Mouse (Mus musculus) G1E (cell line): Measurements from ENCODE around the gene Pex12. TPM values are rescaled to one million over a fixed set of nuclear protein-coding genes. Genes with fewer than 3 reads are reported as not detected.
"Not testable (repeated sequence)": the region's sequence is repeated elsewhere in the genome, so short reads cannot be mapped to it uniquely, and the experiment has no call there.

ENCODE experiments used
- ATAC-seq: 2 replicates; pipeline ENCODE4 v1.8.0; 2016; ENCODE audit warnings: mild to moderate bottlenecking; ENCODE audit not compliant: insufficient number of reproducible peaks, poor library complexity, low FRiP score, severe bottlenecking; ENCODE audit errors: extremely low read depth
- DNase-seq: peaks from one replicate; pipeline ENCODE4 v3.0.0; 2012; ENCODE audit warnings: low spot score
- H3K27me3 ChIP-seq: 2 replicates; pipeline ENCODE4 v1.6.1; 2012; ENCODE audit warnings: mild to moderate bottlenecking, low read length, inconsistent platforms; ENCODE audit not compliant: insufficient read depth
- H3K36me3 ChIP-seq: replicated peaks from 2 replicates; pipeline ENCODE3; 2012; ENCODE audit warnings: mild to moderate bottlenecking, inconsistent platforms
- H3K4me1 ChIP-seq: 2 replicates; pipeline ENCODE4 v1.6.1; 2012; ENCODE audit warnings: low read depth, low read length, inconsistent platforms, mixed read lengths; ENCODE audit not compliant: insufficient read depth
- H3K4me3 ChIP-seq: 2 replicates; pipeline ENCODE4 v1.5.1; 2012; ENCODE audit warnings: low read depth, mild to moderate bottlenecking, inconsistent platforms, low read length, moderate library complexity, mixed read lengths
- H3K9me3 ChIP-seq: replicated peaks from 2 replicates; pipeline ENCODE4 v1.6.1; 2012; ENCODE audit warnings: inconsistent platforms
- CTCF ChIP-seq: IDR thresholded peaks from 2 replicates; pipeline ENCODE4 v1.5.1; 2012; ENCODE audit warnings: low read depth, low read length, inconsistent platforms, mixed read lengths
- GATA1 ChIP-seq: IDR thresholded peaks from 2 replicates; pipeline ENCODE4 v1.6.1; 2012; ENCODE audit warnings: borderline replicate concordance, low read length, inconsistent platforms, mixed read lengths
- GATA2 ChIP-seq: IDR thresholded peaks from 2 replicates; pipeline ENCODE4 v1.6.1; 2012; ENCODE audit warnings: low read depth, low read length, inconsistent platforms, borderline replicate concordance
- POLR2AphosphoS5 ChIP-seq: IDR thresholded peaks from 2 replicates; pipeline ENCODE4 v1.6.1; 2012; ENCODE audit warnings: low read depth, low read length, inconsistent platforms; ENCODE audit not compliant: insufficient replicate concordance
- TAL1 ChIP-seq: conservative IDR thresholded peaks from 2 replicates; pipeline ENCODE4 v1.6.1; 2012; ENCODE audit warnings: low read depth, low read length, inconsistent platforms, mixed read lengths
- polyA plus RNA-seq: library from polyadenylated mRNA; stranded (reverse); fragments of >175 nt; gene quantifications from 2 replicates; pipeline ENCODE4 v1.2.3, GENCODE M21; 2012
- total RNA-seq, 2 experiments: library from RNA; stranded (forward) in 1 of 2; stranded (reverse) in 1 of 2; fragments of 200-1000 nt in 1 of 2; fragments of >200 nt in 1 of 2; fragmentation: Nextera tagmentation in 1 of 2; gene quantifications; 2 replicates each; pipeline ENCODE4 v1.2.3; 2014 to 2017

Pex12 gene
- total RNA-seq (2014; fragmentation: Nextera tagmentation), result 6.8 and 8.6 TPM in 2 replicates
- 7.1 and 8.7 TPM in 2 replicates for total RNA-seq (2017)
- polyA plus RNA-seq, result 2.7 and 3.0 TPM in 2 replicates

DNA sequence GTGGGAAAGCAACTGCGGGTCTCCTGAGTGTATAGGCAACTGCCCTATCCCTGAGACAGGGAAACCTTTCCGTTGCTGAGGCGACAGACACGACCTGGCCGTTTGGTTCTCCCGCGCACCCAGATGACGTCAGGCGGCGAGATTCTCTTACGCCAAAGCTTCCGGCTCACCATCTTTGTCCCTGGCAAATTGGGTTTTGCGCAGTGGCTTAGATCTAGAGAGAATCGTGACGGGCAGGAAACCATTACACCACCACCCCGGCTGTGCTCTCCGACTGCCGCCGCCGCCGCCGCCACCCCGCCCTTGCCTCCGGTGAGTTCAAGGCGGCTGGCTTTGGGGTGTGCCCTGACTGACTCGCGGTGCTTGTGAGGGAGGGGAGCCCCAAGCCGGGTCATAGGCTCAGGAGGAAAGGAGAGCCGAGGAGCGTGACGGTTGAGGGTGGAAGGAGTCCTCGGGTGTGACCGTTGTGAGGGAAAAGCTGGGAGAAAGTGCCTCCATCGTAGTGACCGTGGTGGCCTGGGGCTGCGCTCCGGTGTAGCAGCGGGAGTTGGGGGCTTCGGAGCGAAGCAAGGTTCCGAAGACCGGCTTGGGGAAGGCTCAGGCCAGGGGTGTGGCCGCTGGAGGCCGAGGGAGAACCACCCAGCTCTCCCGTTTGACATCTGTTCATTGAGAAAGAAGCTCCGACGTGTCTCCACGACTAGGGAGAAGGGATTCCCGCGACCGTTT is at the start of gene Pex12:
Pex12 (minus strand) TSS at position 61 of the 726 bp plus-strand sequence.
- ATAC-seq (peak; percentile 47), DNase-seq (peak; percentile 67)
- H3K9me3 ChIP-seq, result no peaks in the 10 kb centered on the region
- no peaks in the 10 kb centered on the region for H3K27me3 ChIP-seq
- H3K36me3 ChIP-seq, result peaks cover 28% of the 10 kb centered on the region
- TF ChIP-seq TAL1, result no peak
- TF ChIP-seq POLR2AphosphoS5, result no peak
- TF ChIP-seq GATA2, result no peak
- TF ChIP-seq GATA1, result no peak
- no peak for TF ChIP-seq CTCF
- peak within 1 kb of the TSS; percentile 93 for H3K4me3 ChIP-seq
- H3K4me1 ChIP-seq, result peaks cover 43% of the 10 kb centered on the region

DNA sequence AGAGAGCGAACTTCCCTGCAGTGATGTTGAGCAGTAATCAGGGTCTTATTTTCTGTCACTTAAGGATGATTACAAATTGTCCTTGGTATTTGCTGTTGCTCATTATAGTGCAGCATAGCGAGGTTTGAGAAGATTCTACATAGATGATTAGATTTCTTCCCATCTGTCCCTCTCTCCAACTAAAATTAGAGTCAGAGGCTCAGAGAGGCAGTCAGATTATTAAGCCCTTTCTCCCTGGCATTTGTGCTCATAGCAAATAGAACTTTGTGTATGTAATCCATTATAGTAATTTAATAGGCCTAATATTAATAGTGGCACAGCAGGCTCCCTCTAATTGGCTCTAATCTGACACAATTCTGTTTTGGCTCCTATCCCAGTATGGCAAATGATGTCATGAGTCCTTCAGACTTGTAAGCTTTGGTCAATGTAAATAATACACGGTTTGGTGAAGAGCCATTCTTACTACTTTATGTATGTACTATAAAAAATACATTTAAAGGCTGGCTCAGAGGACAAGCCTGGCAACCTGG is 39.4 kb upstream of the Pex12 start:
- TF ChIP-seq GATA2 (no peak), TAL1 (no peak), POLR2AphosphoS5 (no peak), CTCF (no peak), GATA1 (no peak)
- Histone ChIP-seq H3K36me3 (peaks cover 82% of the 10 kb centered on the region), H3K27me3 (no peaks in the 10 kb centered on the region), H3K4me3 (no peak overlapping the region), H3K4me1 (no peaks in the 10 kb centered on the region), H3K9me3 (no peaks in the 10 kb centered on the region)
- ATAC-seq (no peak), DNase-seq (no peak)

GRCm38 (mm10) chr11:83339705-83340104 is 37.3 kb upstream of the Pex12 start:
- no peak for TF ChIP-seq POLR2AphosphoS5
- TF ChIP-seq GATA2, result no peak
- TF ChIP-seq TAL1, result no peak
- TF ChIP-seq CTCF, result no peak
- no peak for TF ChIP-seq GATA1
- DNase-seq (no peak), ATAC-seq (no peak)
- Histone ChIP-seq H3K4me1 (no peaks in the 10 kb centered on the region), H3K36me3 (peaks cover 85% of the 10 kb centered on the region), H3K4me3 (no peak overlapping the region), H3K9me3 (no peaks in the 10 kb centered on the region), H3K27me3 (no peaks in the 10 kb centered on the region)

- ATAC-seq (no peak), DNase-seq (no peak)
- H3K4me1 ChIP-seq, result no peaks in the 10 kb centered on the region
- no peak for TF ChIP-seq TAL1
- no peak for TF ChIP-seq CTCF
- no peak for TF ChIP-seq GATA2
- TF ChIP-seq GATA1, result no peak
- no peak for TF ChIP-seq POLR2AphosphoS5
- no peaks in the 10 kb centered on the region for H3K27me3 ChIP-seq
- H3K9me3 ChIP-seq, result no peaks in the 10 kb centered on the region
- no peak overlapping the region for H3K4me3 ChIP-seq
- H3K36me3 ChIP-seq, result peaks cover 86% of the 10 kb centered on the region
These were observed 33.4 kb upstream of the Pex12 start for GRCm38 (mm10) chr11:83335826-83336225.

DNA sequence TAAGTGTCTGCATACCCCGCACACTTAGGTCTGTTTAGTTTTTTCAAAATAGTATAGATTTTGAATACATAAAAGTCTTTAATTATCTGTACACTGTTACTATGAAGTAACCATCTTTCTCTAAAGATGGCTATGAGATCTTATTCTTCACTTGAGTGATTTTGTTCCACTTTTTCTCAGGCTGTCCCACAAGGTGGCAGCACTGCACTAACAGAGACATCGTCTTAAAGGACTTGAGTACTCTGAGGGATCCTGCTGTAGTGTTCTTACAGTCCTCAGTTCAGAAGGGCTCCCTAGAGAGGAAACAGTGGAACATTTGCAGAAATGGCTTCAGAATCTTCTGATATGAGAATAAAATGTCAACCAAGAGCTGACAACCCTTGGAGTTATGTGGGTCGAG is 25.0 kb upstream of the Pex12 start:
- no peak overlapping the region for H3K4me3 ChIP-seq
- TF ChIP-seq TAL1 (no peak), GATA1 (no peak), CTCF (no peak), GATA2 (no peak), POLR2AphosphoS5 (no peak)
- H3K4me1 ChIP-seq, result no peaks in the 10 kb centered on the region; the same call in 1 of the 2 replicates
- H3K9me3 ChIP-seq, result no peaks in the 10 kb centered on the region
- ATAC-seq (no peak; the same call in 1 of the 2 replicates), DNase-seq (no peak)
- no peaks in the 10 kb centered on the region for H3K27me3 ChIP-seq
- H3K36me3 ChIP-seq, result peaks cover 86% of the 10 kb centered on the region

- peaks cover 89% of the 10 kb centered on the region for H3K36me3 ChIP-seq
- DNase-seq, H3K4me3 ChIP-seq: not testable (repeated sequence)
These were observed 24.3 kb upstream of the Pex12 start for GRCm38 (mm10) chr11:83326692-83327091.

DNA sequence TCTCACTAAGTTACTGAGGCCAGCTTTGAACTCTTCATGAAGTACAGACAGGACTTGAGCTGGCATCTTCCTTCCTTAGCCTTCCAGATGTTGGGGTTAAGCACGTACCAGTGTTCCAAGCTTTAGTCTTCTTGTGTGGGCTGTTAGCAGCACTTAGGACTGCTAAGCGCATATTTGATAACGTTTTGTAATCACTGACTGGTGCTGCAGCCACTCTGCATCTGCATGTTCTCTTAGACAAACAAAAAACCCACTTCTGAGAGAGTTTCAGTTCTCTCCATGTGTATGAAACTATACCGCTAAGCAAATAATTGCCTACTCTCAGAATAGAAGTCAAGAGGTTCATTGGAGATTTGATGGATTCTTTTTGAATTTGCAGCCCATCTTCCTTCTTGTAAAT is 16.7 kb upstream of the Pex12 start:
- Histone ChIP-seq H3K27me3 (no peaks in the 10 kb centered on the region), H3K4me1 (peaks cover 3% of the 10 kb centered on the region; the same call in 1 of the 2 replicates), H3K4me3 (no peak overlapping the region), H3K36me3 (peaks cover 81% of the 10 kb centered on the region), H3K9me3 (no peaks in the 10 kb centered on the region)
- no peak for TF ChIP-seq POLR2AphosphoS5
- no peak for TF ChIP-seq GATA2
- no peak for TF ChIP-seq TAL1
- no peak for TF ChIP-seq GATA1
- TF ChIP-seq CTCF, result no peak
- ATAC-seq (no peak), DNase-seq (no peak)

More at GRCm38 (mm10) chr11:83326692-83327091, 24.3 kb upstream of the Pex12 start:
- not testable (repeated sequence) for H3K9me3 ChIP-seq, ATAC-seq, H3K27me3 ChIP-seq, H3K4me1 ChIP-seq
